In genomic region chr16:76423964-76424363, GRCm38 (mm10) we compare ENCODE assay signal across 35 mouse cellular contexts.
"Had no signal": no experiment of that assay in that cellular context is flagged by ENCODE, and none has a peak within 500 bp of the region (broad histone marks: within the 10 kb centered on the region; RNA-seq: fewer than 3 reads in every experiment).

No protein-coding gene starts in this region.

- H3K27ac ChIP-seq: heart, embryonic 10.5 days; heart, embryonic 13.5 days; heart, embryonic 15.5 days; hindbrain, embryonic 10.5 days; hindbrain, embryonic 12.5 days; hindbrain, embryonic 13.5 days; hindbrain, embryonic 14.5 days; hindbrain, embryonic 15.5 days; hindbrain, postnatal 0 days; intestine, embryonic 15.5 days; kidney, embryonic 15.5 days; kidney, postnatal 0 days; layer of hippocampus, adult 2 months had no signal

- ATAC-seq: hindbrain, embryonic 16.5 days; hindbrain, postnatal 0 days; inflammation-experienced regulatory T-cells, adult 6 months; intestine, embryonic 15.5 days; intestine, embryonic 16.5 days; intestine, postnatal 0 days had no signal

- H3K9ac ChIP-seq: heart, embryonic 12.5 days; heart, embryonic 13.5 days; heart, embryonic 15.5 days; hindbrain, embryonic 12.5 days; hindbrain, embryonic 13.5 days; hindbrain, embryonic 14.5 days; hindbrain, embryonic 15.5 days; intestine, embryonic 15.5 days; kidney, embryonic 15.5 days had no signal

- H3K9me3 ChIP-seq: heart, embryonic 10.5 days; heart, embryonic 12.5 days; heart, embryonic 13.5 days; heart, embryonic 15.5 days; hindbrain, embryonic 10.5 days; hindbrain, embryonic 12.5 days; hindbrain, embryonic 13.5 days; hindbrain, embryonic 15.5 days; intestine, embryonic 15.5 days; kidney, embryonic 15.5 days had no signal

- H3K27me3 ChIP-seq: heart, embryonic 12.5 days; heart, embryonic 13.5 days; heart, embryonic 15.5 days; hindbrain, embryonic 12.5 days; hindbrain, embryonic 13.5 days; hindbrain, embryonic 15.5 days; intestine, embryonic 15.5 days; kidney, embryonic 15.5 days had no signal

- H3K4me3 ChIP-seq: heart, embryonic 10.5 days; heart, embryonic 12.5 days; heart, embryonic 13.5 days; heart, embryonic 15.5 days; hindbrain, embryonic 10.5 days; hindbrain, embryonic 12.5 days; hindbrain, embryonic 13.5 days; hindbrain, embryonic 15.5 days; intestine, embryonic 15.5 days; kidney, embryonic 15.5 days; layer of hippocampus, adult 2 months had no signal

- H3K4me1 ChIP-seq: heart, embryonic 10.5 days; heart, embryonic 13.5 days; heart, embryonic 15.5 days; hindbrain, embryonic 10.5 days; hindbrain, embryonic 12.5 days; hindbrain, embryonic 13.5 days; hindbrain, embryonic 15.5 days; intestine, embryonic 15.5 days; kidney, embryonic 15.5 days had no signal

- DNase-seq: heart, postnatal 10 days; heart, postnatal 14 days; heart, postnatal 36 days; heart, postnatal 4 days; kidney, adult 11 months; kidney, adult 18-20 months; kidney, adult 2 months; kidney, adult 8-10 months; kidney, adult 9 months; kidney, postnatal 10 days; kidney, postnatal 14 days; kidney, postnatal 25 days; kidney, postnatal 36 days; kidney, postnatal 4 days; layer of hippocampus, adult 9-11 months; layer of hippocampus, postnatal 36 days had no signal

- H3K36me3 ChIP-seq: heart, embryonic 10.5 days; heart, embryonic 12.5 days; heart, embryonic 13.5 days; heart, embryonic 15.5 days; hindbrain, embryonic 10.5 days; hindbrain, embryonic 12.5 days; hindbrain, embryonic 13.5 days; hindbrain, embryonic 15.5 days; intestine, embryonic 15.5 days; kidney, embryonic 15.5 days had no signal

- H3K4me2 ChIP-seq: heart, embryonic 11.5 days; heart, embryonic 12.5 days; heart, embryonic 13.5 days; heart, embryonic 15.5 days; hindbrain, embryonic 12.5 days; hindbrain, embryonic 13.5 days; hindbrain, embryonic 14.5 days; hindbrain, embryonic 15.5 days; intestine, embryonic 15.5 days; kidney, embryonic 15.5 days had no signal
